In genomic region chr9:118951381-118951780, GRCm38 (mm10) we compare ENCODE assay signal across 12 mouse cellular contexts.
"Had no signal": no experiment of that assay in that cellular context is flagged by ENCODE, and none has a peak within 500 bp of the region (broad histone marks: within the 10 kb centered on the region; RNA-seq: fewer than 3 reads in every experiment).

No protein-coding gene starts in this region.

- H3K9ac ChIP-seq: kidney, embryonic 15.5 days; liver, embryonic 13.5 days; lung, embryonic 14.5 days; midbrain, embryonic 13.5 days; stomach, embryonic 15.5 days had no signal

- H3K4me3 ChIP-seq: kidney, embryonic 15.5 days; left cerebral cortex, adult 2 months; limb, embryonic 10.5 days; liver, embryonic 13.5 days; midbrain, embryonic 13.5 days; stomach, embryonic 15.5 days had no signal

- H3K4me1 ChIP-seq: midbrain, embryonic 13.5 days had no signal

- H3K36me3 ChIP-seq: liver, embryonic 13.5 days; midbrain, embryonic 13.5 days; stomach, embryonic 15.5 days had no signal

- H3K27me3 ChIP-seq: kidney, embryonic 15.5 days; liver, embryonic 13.5 days; midbrain, embryonic 13.5 days; stomach, embryonic 15.5 days had no signal

- H3K9me3 ChIP-seq: kidney, embryonic 15.5 days; limb, embryonic 10.5 days; liver, embryonic 13.5 days; midbrain, embryonic 13.5 days; stomach, embryonic 15.5 days had no signal

- H3K4me2 ChIP-seq: kidney, embryonic 15.5 days; liver, embryonic 13.5 days; lung, embryonic 14.5 days; midbrain, embryonic 13.5 days; stomach, embryonic 15.5 days had no signal

- H3K27ac ChIP-seq: kidney, embryonic 15.5 days; liver, embryonic 13.5 days; midbrain, embryonic 13.5 days; stomach, embryonic 15.5 days had no signal

- DNase-seq: kidney, adult 2 months; kidney, postnatal 14 days; liver, embryonic 13.5 days; right cerebral cortex, postnatal 14 days; thymus, adult 2 months; thymus, postnatal 25 days had no signal

- ATAC-seq: midbrain, embryonic 13.5 days had no signal
